Mouse (Mus musculus) bone marrow macrophage, adult 2 months (primary cell): ENCODE data around the gene Col17a1.

Source experiments
- CTCF ChIP-seq: IDR thresholded peaks from 2 replicates; pipeline ENCODE4 v1.5.1; 2012; ENCODE audit warnings: low read depth, mild to moderate bottlenecking, low read length, moderate library complexity
- POLR2A ChIP-seq: IDR thresholded peaks from 2 replicates; pipeline ENCODE4 v1.6.1; 2012; ENCODE audit warnings: mild to moderate bottlenecking, low read depth, low read length, borderline replicate concordance

GRCm38 (mm10) chr19:47719147-47719546, 27.3 kb upstream of the Col17a1 start:
- TF ChIP-seq CTCF (no peak), POLR2A (no peak)
